16 mouse cellular contexts compared by ENCODE assay signal in the genomic region with DNA sequence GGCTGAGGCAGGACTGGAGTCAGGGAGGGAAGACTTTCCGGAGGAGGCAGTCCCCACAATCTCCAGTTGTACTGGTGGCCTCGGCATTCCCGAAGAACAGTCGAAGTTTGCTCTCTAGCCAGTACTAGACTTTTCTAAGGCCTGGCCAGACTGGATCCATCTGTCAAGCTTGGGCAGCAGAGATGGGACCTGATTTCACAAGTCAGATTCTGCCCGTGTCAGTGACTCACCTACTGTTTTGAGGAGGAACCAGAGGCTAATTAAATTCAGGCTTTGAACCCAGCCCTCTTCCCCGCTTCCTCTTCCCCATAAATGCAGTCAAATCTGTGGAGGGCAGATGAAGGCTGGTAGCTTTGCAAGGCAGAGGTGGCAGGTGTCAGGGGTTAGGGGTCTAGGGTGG. TPM values are rescaled to one million over a fixed set of nuclear protein-coding genes. Genes with fewer than 3 reads are reported as not detected.
DNase-seq lines count a peak whose midpoint lies in the region; ATAC-seq and TF ChIP-seq lines count a peak whose summit lies in the region.
"Had no signal": no experiment of that assay in that cellular context is flagged by ENCODE, and none has a peak within 500 bp of the region (broad histone marks: within the 10 kb centered on the region; RNA-seq: fewer than 3 reads in every experiment).

No protein-coding gene starts in this region.

- H3K36me3 ChIP-seq in liver, adult 2 months (ENCODE audit: control insufficient read depth, insufficient read depth, low read length), result no peaks in the 10 kb centered on the region
- no peaks in the 10 kb centered on the region for H3K36me3 ChIP-seq in liver, embryonic 12.5 days
- H3K36me3 ChIP-seq: forebrain, embryonic 15.5 days; heart, embryonic 13.5 days had no signal

- no peaks in the 10 kb centered on the region for H3K9me3 ChIP-seq in liver, embryonic 12.5 days (replicated peaks)
- H3K9me3 ChIP-seq: forebrain, embryonic 15.5 days; heart, embryonic 13.5 days had no signal

- no peak for TF ChIP-seq POLR2A in liver, adult 2 months (IDR thresholded peaks at IDR 0.05; ENCODE audit: extremely low read depth, insufficient read depth, low read length)
- TF ChIP-seq POLR2A in bone marrow macrophage, adult 2 months (IDR thresholded peaks at IDR 0.05; ENCODE audit: borderline replicate concordance, low read depth, low read length), result no peak

- intact Hi-C loops in left cerebral cortex, postnatal 4 days (cut with DNase I), result no loop called here

- no peak for TF ChIP-seq CTCF in liver, adult 2 months (IDR thresholded peaks at IDR 0.05; ENCODE audit: low read depth, low read length)
- TF ChIP-seq CTCF in bone marrow macrophage, adult 2 months (IDR thresholded peaks at IDR 0.05; ENCODE audit: low read depth, low read length), result no peak

- H3K4me1 ChIP-seq in liver, adult 2 months (ENCODE audit: control insufficient read depth, insufficient read depth, low read length), result no peaks in the 10 kb centered on the region
- no peaks in the 10 kb centered on the region for H3K4me1 ChIP-seq in liver, embryonic 12.5 days
- peaks cover 21% of the 10 kb centered on the region for H3K4me1 ChIP-seq in bone marrow macrophage, adult 2 months (ENCODE audit: control insufficient read depth, insufficient read depth, low read length)

- 0 out of 2 replicates have a peak overlapping the region, but pooled peaks have one; percentile 7 for H3K27ac ChIP-seq in liver, adult 2 months (replicated peaks; ENCODE audit: insufficient read depth, low read depth, low read length)
- no peak overlapping the region for H3K27ac ChIP-seq in liver, embryonic 12.5 days
- peak overlapping the region; percentile 87 for H3K27ac ChIP-seq in bone marrow macrophage, adult 2 months (ENCODE audit: insufficient read depth, low read depth, low read length)
- H3K27ac ChIP-seq: forebrain, embryonic 15.5 days; heart, embryonic 13.5 days had no signal

- H3K9ac ChIP-seq in liver, adult 2 months (ENCODE audit: low read depth, low read length), result no peak overlapping the region
- H3K9ac ChIP-seq in liver, embryonic 12.5 days, result no peak overlapping the region
- H3K9ac ChIP-seq: forebrain, embryonic 15.5 days; heart, embryonic 13.5 days had no signal

- H3K4me2 ChIP-seq in liver, embryonic 12.5 days, result no peak overlapping the region
- H3K4me2 ChIP-seq: forebrain, embryonic 15.5 days; heart, embryonic 13.5 days had no signal

- 66% methylated on average over 6 of the region's 6 CpGs for WGBS in liver, adult 2 months
- 21% methylated on average over 6 of the region's 6 CpGs for WGBS in liver, embryonic 12.5 days (ENCODE audit: insufficient replicate concordance)

- H3K27me3 ChIP-seq in liver, adult 2 months (ENCODE audit: control insufficient read depth, insufficient read depth, low read length), result no peaks in the 10 kb centered on the region
- peaks cover 20% of the 10 kb centered on the region for H3K27me3 ChIP-seq in liver, embryonic 12.5 days (replicated peaks)
- H3K27me3 ChIP-seq: forebrain, embryonic 15.5 days had no signal

- no peaks in the 10 kb centered on the region for H3K79me2 ChIP-seq in liver, adult 2 months (ENCODE audit: control insufficient read depth, insufficient read depth, low read length)

- no peak overlapping the region for H3K4me3 ChIP-seq in liver, adult 2 months (ENCODE audit: insufficient read depth, low read depth, low read length)
- no peak overlapping the region for H3K4me3 ChIP-seq in liver, embryonic 12.5 days
- peak overlapping the region; percentile 16 for H3K4me3 ChIP-seq in bone marrow macrophage, adult 2 months (ENCODE audit: insufficient read depth, low read length)
- H3K4me3 ChIP-seq: forebrain, embryonic 15.5 days; heart, embryonic 13.5 days had no signal

- peak; percentile 25 for DNase-seq in liver, adult 2 months (ENCODE audit: extremely low read depth, low read depth, low spot score)
- peak; percentile 60 for DNase-seq in A20 (ENCODE audit: low read depth, low spot score)
- no peak for DNase-seq in left cerebral cortex, postnatal 4 days
- no peak for DNase-seq in layer of hippocampus, adult 9-10 months (ENCODE audit: low spot score)
- DNase-seq: adrenal gland, adult 2 months; gastrocnemius, postnatal 14 days; lung, adult 18-20 months; thymus, postnatal 4 days had no signal

- no peak for ATAC-seq in liver, embryonic 12.5 days
- peak; percentile 59 for ATAC-seq in neutrophil, adult 5-6 weeks (ENCODE audit: extremely low read depth, insufficient number of reproducible peaks, low FRiP score, poor library complexity, severe bottlenecking)
- ATAC-seq: CD4-positive, CD25-positive, alpha-beta regulatory T cell, adult 4 months; forebrain, embryonic 15.5 days had no signal

RNA-seq across cellular contexts. Expression of gene 5031439G07Rik, which starts 6.7 kb away (rescaled TPM):
- 9.8 and 11.3 TPM in 2 replicates for total RNA-seq in liver, adult 2 months (2014; rRNA removed)
- 9.0 and 11.2 TPM in 2 replicates for polyA plus RNA-seq in liver, adult 2 months (2012; rRNA removed)
- polyA plus RNA-seq in liver, embryonic 12.5 days (2016; fragmentation: Nextera tagmentation; extraction: Ambion mirVana), result 3.6 and 4.9 TPM in 2 replicates
- polyA plus RNA-seq in bone marrow macrophage, adult 2 months (2012; ENCODE audit: insufficient read depth, insufficient read length, missing spikeins), result 132 and 141 TPM in 2 replicates
- total RNA-seq in neutrophil, adult 5-6 weeks (2017), result 71.5 and 73.4 TPM in 2 replicates
- total RNA-seq in left cerebral cortex, postnatal 4 days (2021), result 100 to 1,000 TPM; 134 to 161 TPM

RNA-seq across cellular contexts. Expression of gene Upk3a, which starts 21.9 kb away (rescaled TPM):
- total RNA-seq in liver, adult 2 months (2014; rRNA removed), result not detected in 2 replicates
- polyA plus RNA-seq in liver, adult 2 months (2012; rRNA removed), result not detected in 2 replicates
- not detected in 2 replicates for polyA plus RNA-seq in liver, embryonic 12.5 days (2016; fragmentation: Nextera tagmentation; extraction: Ambion mirVana)
- not detected in 2 replicates for polyA plus RNA-seq in bone marrow macrophage, adult 2 months (2012; ENCODE audit: insufficient read depth, insufficient read length, missing spikeins)
- total RNA-seq in neutrophil, adult 5-6 weeks (2017), result not detected in 2 replicates
- under 1 TPM in 1 of 2 experiments, not detected in 1; 0.48 TPM for total RNA-seq in left cerebral cortex, postnatal 4 days (2021)
- total RNA-seq: adrenal gland, adult 2 months; gastrocnemius, postnatal 14 days; hematopoietic stem cell, adult 5-6 weeks; left cerebral cortex, postnatal 25 days had no signal
- polyA plus RNA-seq: adrenal gland, adult 2 months; CD4-positive, CD25-positive, alpha-beta regulatory T cell, adult 4 months had no signal

RNA-seq across cellular contexts. Expression of gene Fam118a, which starts 33.7 kb away (rescaled TPM):
- total RNA-seq in liver, adult 2 months (2014; rRNA removed), result 2.6 and 3.0 TPM in 2 replicates
- 0.98 and 1.3 TPM in 2 replicates for polyA plus RNA-seq in liver, adult 2 months (2012; rRNA removed)
- polyA plus RNA-seq in liver, embryonic 12.5 days (2016; fragmentation: Nextera tagmentation; extraction: Ambion mirVana), result 11.2 and 11.4 TPM in 2 replicates
- polyA plus RNA-seq in bone marrow macrophage, adult 2 months (2012; ENCODE audit: insufficient read depth, insufficient read length, missing spikeins), result 7.5 and 10.1 TPM in 2 replicates
- total RNA-seq in neutrophil, adult 5-6 weeks (2017), result 9.4 and 13.8 TPM in 2 replicates
- 10 to 100 TPM; 28.3 to 31.7 TPM for total RNA-seq in left cerebral cortex, postnatal 4 days (2021)

Comparison
In these comparisons a context has a peak if more than half of its experiments do, and no peak if none do; other contexts are left out.
1. DNase-seq: peak in liver, adult 2 months (single experiment) and A20 (single experiment); none in left cerebral cortex, postnatal 4 days (single experiment) and layer of hippocampus, adult 9-10 months (single experiment).